Mouse (Mus musculus) adrenal gland (tissue): ENCODE results near the gene Klhl18.
"Not testable (repeated sequence)": the region's sequence is repeated elsewhere in the genome, so short reads cannot be mapped to it uniquely, and the experiment has no call there.

Source experiments
- intact Hi-C: fragments of 180-260 bp; cut with DNase I; formaldehyde crosslinking; loops from one replicate; pipeline ENCODE4 v1.15.1; 2025

Gene Klhl18

DNA sequence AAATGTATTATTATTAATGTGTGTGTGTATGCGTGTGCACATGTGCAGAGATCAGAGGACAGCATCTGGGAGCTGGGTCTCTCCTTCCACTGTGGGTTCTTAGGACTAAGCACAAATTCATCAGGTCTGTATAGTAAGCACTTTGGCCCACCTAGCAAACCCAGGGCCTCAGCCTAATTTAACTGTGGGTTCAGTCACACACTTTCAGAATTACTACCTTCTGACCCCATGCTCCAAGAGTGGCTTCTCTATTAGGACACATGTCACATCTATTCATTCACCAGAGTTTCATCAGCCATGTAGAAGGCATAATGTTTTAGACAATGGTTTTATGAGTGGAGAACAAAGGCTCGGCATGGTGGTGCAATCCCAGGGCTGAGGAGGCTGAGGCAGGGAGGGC is 43.4 kb downstream of the Klhl18 start:
- intact Hi-C loops = no loop called here

- intact Hi-C loops = no loop called here
Measured at GRCm38 (mm10) chr9:110431241-110431640, 45.3 kb downstream of the Klhl18 start.

- intact Hi-C loops = loop anchor here (10.0 kb wide), 2 partner anchors 285 to 445 kb away; no protein-coding TSS in a partner anchor
Measured at GRCm38 (mm10) chr9:110419511-110420112, 56.9 kb downstream of the Klhl18 start, which contains the start of gene Ngp. Gene Ngp, plus strand, starts transcription at chr9:110419747.

DNA sequence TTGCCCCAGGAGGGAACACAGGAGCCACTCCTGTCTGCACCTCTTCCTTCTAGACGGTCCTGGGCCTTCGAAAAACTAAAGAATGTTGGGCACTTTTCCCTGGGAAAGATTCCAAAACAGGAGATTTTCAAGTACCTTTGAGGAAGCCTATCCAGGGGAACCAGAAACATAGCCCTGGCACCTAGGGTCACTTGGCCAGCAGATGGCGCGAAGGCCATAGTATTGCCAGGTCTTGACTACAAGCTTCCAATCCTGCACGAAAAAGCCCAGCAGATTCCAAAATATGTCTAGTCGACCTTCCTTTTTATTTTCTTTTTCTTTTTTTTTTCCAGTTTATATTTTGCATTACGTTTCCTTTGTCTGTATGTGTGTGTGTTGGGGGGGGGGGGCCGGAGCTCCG is 62.7 kb downstream of the Klhl18 start:
- intact Hi-C loops = loop anchor here (5.0 to 10.0 kb wide), 3 partner anchors 219 to 369 kb away; no protein-coding TSS in a partner anchor

DNA sequence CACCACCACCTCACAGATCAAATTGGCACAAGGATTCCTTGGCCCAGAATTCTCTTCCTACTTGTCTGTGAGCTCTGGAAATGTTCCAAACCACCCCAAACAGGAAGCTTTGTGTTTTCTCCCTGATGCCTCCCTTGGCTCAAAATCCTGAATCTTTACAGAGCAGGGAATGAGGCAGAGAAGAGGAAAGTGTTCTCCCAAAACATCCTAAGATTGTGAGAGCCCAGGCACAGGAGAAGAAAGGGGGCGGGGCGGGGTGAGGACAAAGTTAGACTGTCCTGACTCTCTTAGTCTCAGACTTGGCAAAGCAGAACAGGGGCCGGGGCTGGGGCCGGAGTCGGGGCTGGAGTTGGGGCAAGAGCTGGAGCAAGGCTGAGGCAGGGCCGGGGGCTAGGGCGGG is 63.6 kb downstream of the Klhl18 start:
- intact Hi-C loops = loop anchor here (5.0 to 10.0 kb wide), 3 partner anchors 219 to 369 kb away; no protein-coding TSS in a partner anchor

- intact Hi-C loops = loop anchor here (5.0 to 10.0 kb wide), 3 partner anchors 221 to 371 kb away; no protein-coding TSS in a partner anchor
Measured at GRCm38 (mm10) chr9:110410908-110411887, 65.3 kb downstream of the Klhl18 start.

- intact Hi-C loops = no loop called here
Measured at GRCm38 (mm10) chr9:110408099-110408773, 68.3 kb downstream of the Klhl18 start, which contains the start of gene Ptpn23. Gene Ptpn23, minus strand, starts transcription at chr9:110408213.

DNA sequence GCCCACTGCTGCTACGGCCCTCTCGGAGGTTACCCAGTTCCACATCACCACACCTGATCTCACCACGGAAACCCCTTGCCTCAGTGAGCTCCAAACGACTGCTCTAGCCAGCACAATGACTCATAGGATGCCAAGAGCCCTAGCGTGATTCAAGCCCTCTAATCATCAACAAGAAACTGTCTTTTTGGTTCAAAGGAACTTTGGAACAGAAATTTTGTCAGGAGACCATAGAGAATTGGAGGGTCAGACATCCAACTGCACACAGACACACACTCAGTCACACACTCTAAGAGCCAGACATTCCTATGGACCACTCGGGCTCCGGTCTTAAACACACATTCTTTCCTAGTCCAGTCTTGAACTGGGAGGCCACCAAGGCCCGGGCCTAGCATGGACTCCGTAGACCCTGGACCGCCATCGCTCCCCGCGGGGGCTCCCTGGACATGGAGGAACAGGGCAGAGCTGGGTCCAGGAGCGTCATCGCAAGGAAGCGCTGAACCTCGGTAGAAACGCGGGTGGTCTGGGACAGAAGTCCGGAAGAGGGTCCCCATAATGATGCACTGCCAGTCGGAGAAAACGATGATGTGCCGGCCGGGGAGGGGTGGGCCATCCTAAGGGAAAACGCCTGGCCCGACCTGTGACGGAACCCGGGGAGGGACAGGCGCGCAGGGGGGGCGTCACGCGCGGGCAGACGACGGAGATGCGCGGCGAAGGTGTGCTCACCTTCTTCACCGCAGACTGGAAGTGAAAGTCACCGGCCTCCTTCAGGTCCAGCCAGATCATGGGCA is 69.0 kb downstream of the Klhl18 start:
- intact Hi-C loops = no loop called here

DNA sequence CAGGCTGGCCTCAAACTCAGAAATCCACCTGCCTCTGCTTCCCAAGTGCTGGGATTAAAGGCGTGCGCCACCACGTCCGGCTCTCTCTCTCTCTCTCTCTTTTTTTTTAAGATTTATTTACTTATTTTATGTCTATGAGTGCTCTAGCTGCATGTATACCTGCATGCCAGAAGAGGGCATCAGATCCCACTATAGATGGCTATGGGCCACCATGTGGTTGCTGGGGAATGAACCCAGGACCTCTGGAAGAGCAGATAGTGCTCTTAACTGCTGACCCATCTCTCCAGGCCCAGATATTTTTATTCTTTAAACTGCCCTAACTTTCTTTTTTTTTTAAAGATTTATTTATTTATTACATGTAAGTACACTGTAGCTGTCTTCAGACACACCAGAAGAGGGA is 73.3 kb downstream of the Klhl18 start:
- intact Hi-C loops = not testable (repeated sequence)

GRCm38 (mm10) chr9:110402731-110403130 is 73.8 kb downstream of the Klhl18 start:
- intact Hi-C loops = no loop called here

- intact Hi-C loops = no loop called here
Measured at GRCm38 (mm10) chr9:110400650-110401049, 75.8 kb downstream of the Klhl18 start.

- intact Hi-C loops = no loop called here
Measured at GRCm38 (mm10) chr9:110393295-110393694, 83.2 kb downstream of the Klhl18 start.

DNA sequence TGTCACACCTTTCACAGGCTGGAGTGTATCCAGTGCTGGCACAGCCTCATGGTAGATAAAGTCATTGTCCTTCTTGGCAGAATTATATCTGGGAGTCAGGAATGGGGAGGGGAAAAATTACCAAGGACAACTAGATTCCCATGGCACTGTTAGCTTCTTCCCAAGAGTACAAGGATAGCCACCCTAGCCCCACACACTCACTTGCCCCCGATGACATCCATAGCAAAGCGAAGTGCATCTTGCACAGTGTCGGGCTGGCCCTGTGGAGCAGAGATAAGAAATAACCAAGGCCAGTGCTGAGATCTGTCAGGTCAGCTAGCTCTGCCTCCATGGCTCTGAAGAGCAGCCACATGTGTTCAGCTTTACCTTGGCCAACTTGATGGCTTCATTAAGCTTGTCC is 85.7 kb downstream of the Klhl18 start:
- intact Hi-C loops = no loop called here

- intact Hi-C loops = no loop called here
Measured at GRCm38 (mm10) chr9:110388011-110388410, 88.5 kb downstream of the Klhl18 start.

DNA sequence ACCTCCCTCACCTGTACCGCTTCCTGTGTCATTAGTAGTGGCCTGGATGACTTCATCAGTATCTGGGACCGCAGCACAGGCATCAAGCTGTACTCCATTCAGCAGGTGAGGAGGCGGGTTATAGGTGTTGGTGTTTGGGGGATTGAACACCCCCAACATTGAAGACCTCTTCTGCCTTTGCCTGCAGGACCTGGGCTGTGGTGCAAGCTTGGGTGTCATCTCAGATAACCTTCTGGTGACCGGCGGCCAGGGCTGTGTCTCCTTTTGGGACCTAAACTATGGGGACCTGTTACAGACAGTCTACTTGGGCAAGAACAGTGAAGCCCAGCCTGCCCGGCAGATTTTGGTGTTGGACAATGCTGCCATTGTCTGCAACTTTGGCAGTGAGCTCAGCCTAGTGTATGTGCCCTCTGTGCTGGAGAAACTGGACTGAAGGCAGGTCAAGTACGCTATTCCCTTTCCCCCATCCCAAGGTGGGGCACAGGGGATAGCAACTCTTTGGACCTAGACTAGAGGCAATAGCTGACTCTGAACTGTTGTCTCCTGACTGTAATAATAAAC is 92.0 kb downstream of the Klhl18 start:
- intact Hi-C loops = no loop called here

- intact Hi-C loops = no loop called here
Measured at GRCm38 (mm10) chr9:110381292-110381691, 95.2 kb downstream of the Klhl18 start.

- intact Hi-C loops = no loop called here
Measured at GRCm38 (mm10) chr9:110380662-110381061, 95.8 kb downstream of the Klhl18 start.

DNA sequence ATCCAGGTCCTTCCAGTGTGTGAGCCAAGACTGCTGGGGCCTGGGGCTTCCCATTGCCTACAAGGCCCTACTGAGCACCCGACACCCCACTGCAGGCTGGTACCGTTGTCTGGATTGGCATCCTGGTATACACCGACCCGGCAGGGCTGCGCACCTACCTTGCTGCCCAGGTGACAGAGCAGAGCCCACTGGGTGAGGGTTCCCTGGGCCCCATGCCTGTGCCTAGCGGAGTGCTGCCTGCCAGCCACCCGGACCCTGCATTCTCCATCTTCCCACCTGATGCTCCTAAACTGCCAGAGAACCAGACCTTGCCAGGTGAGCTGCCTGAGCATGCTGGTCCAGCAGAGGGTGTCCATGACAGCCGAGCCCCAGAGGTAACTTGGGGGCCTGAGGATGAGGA is 97.1 kb downstream of the Klhl18 start:
- intact Hi-C loops = no loop called here

- intact Hi-C loops = not testable (repeated sequence)
Measured at GRCm38 (mm10) chr9:110377655-110378054, 98.8 kb downstream of the Klhl18 start.
